Mouse (Mus musculus): ENCODE data around the gene Sox6. TPM values are rescaled to one million over a fixed set of nuclear protein-coding genes. Genes with fewer than 3 reads are reported as not detected.

The Sox6 gene
- total and polyA plus RNA-seq, 3 experiments, result 0.09 to 1.3 (median 0.90) TPM

DNA sequence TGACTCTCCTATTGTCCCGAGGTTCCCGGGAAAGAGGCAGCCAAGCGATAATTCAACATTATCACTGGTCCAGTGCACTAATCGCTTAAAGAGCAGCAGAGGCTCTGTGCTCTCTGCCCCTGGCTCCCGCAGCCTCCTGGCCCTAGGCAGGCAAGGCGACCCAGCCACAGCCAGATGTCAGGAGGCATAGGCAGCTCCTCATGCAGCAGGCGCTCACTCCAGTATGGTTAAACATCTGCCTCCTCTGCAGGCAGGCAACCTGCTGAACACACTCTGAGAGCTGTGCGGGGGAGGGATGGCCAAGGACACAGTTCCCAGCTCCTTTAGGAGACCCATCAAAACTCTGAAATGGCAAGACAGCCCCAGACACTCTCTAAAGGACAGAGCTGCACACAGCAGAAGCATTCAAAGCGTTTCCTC lies 469.8 kb downstream of the Sox6 start:
- in situ Hi-C loops (cut with MboI; ENCODE audit: low pct_ligation_motif_present, low pct_unique_long_range_greater_than_20kb, low sequenced_read_pairs), result no loop called here
- TF ChIP-seq MYC (IDR thresholded peaks at IDR 0.05; ENCODE audit: low read depth, low read length), result no peak
- no peak for TF ChIP-seq NRF1 (IDR thresholded peaks at IDR 0.05; ENCODE audit: low read depth, low read length)
- no peak for TF ChIP-seq MEF2A (IDR thresholded peaks at IDR 0.05; ENCODE audit: borderline replicate concordance, low read depth, low read length)
- no peaks in the 10 kb centered on the region for H3K36me3 ChIP-seq (replicated peaks in 1 of 2; ENCODE audit: control insufficient read depth in 1 of 2, insufficient read depth in 1 of 2, low read length in 1 of 2)
- H3K79me2 ChIP-seq (replicated peaks; ENCODE audit: control insufficient read depth, extremely low read depth, insufficient read depth, poor library complexity, severe bottlenecking), result no peaks in the 10 kb centered on the region
- H3K4me3 ChIP-seq (replicated peaks in 1 of 3; ENCODE audit: low read depth in 2 of 3, low read length in 2 of 3, poor library complexity in 1 of 3), result no peak overlapping the region
- no peak for DNase-seq (ENCODE audit: extremely low read depth)
- H3K9me3 ChIP-seq (replicated peaks; ENCODE audit: low read length), result no peaks in the 10 kb centered on the region
- H3K27me3 ChIP-seq (replicated peaks), result no peaks in the 10 kb centered on the region
- peaks cover 0 to 2% of the 10 kb centered on the region in 2 experiments; a peak in 1 of 4 replicates for H3K4me1 ChIP-seq (ENCODE audit: control insufficient read depth in 1 of 2, insufficient read depth in 2 of 2)
- dilution Hi-C loops (cut with MboI; ENCODE audit: extremely low pct_ligation_motif_present, extremely low pct_unique_long_range_greater_than_20kb, low sequenced_read_pairs), result no loop called here
- H3K27ac ChIP-seq (ENCODE audit: insufficient read depth, low read depth), result no peak overlapping the region
- no peak overlapping the region for H3K4me2 ChIP-seq (ENCODE audit: insufficient read depth, low read depth, poor library complexity, severe bottlenecking)
- H3K9ac ChIP-seq (ENCODE audit: insufficient read depth, low read depth), result no peak overlapping the region

- Histone ChIP-seq H3K9ac (ENCODE audit: insufficient read depth, low read depth) (no peak overlapping the region), H3K4me3 (replicated peaks in 1 of 3; ENCODE audit: low read depth in 2 of 3, low read length in 2 of 3, poor library complexity in 1 of 3) (no peak overlapping the region), H3K4me1 (ENCODE audit: control insufficient read depth in 1 of 2, insufficient read depth in 2 of 2) (peaks cover 0 to 7% of the 10 kb centered on the region in 2 experiments; a peak in 2 of 4 replicates), H3K27me3 (replicated peaks) (no peaks in the 10 kb centered on the region), H3K79me2 (replicated peaks; ENCODE audit: control insufficient read depth, extremely low read depth, insufficient read depth, poor library complexity, severe bottlenecking) (no peaks in the 10 kb centered on the region), H3K27ac (ENCODE audit: insufficient read depth, low read depth) (no peak overlapping the region), H3K4me2 (ENCODE audit: insufficient read depth, low read depth, poor library complexity, severe bottlenecking) (no peak overlapping the region), H3K9me3 (replicated peaks; ENCODE audit: low read length) (no peaks in the 10 kb centered on the region), H3K36me3 (replicated peaks in 1 of 2; ENCODE audit: control insufficient read depth in 1 of 2, insufficient read depth in 1 of 2, low read length in 1 of 2) (no peaks in the 10 kb centered on the region)
- dilution Hi-C loops (cut with MboI; ENCODE audit: extremely low pct_ligation_motif_present, extremely low pct_unique_long_range_greater_than_20kb, low sequenced_read_pairs), result no loop called here
- TF ChIP-seq PAX5 (IDR thresholded peaks at IDR 0.05; ENCODE audit: low read length) (no peak), E2F4 (IDR thresholded peaks at IDR 0.05; ENCODE audit: insufficient replicate concordance, low read depth, low read length) (no peak), KAT2A (IDR thresholded peaks at IDR 0.05; ENCODE audit: insufficient replicate concordance, low read length) (no peak), JUN (IDR thresholded peaks at IDR 0.05; ENCODE audit: insufficient read depth, low read depth, low read length) (no peak), TCF12 (IDR thresholded peaks at IDR 0.05; ENCODE audit: low read depth, low read length) (no peak), NRF1 (IDR thresholded peaks at IDR 0.05; ENCODE audit: low read depth, low read length) (no peak), SMC3 (IDR thresholded peaks at IDR 0.05; ENCODE audit: low read depth, low read length) (no peak), RAD21 (IDR thresholded peaks at IDR 0.05; ENCODE audit: low read depth, low read length) (no peak), CTCF (conservative IDR thresholded peaks at IDR 0.05 in 1 of 2, IDR thresholded peaks at IDR 0.05 in 1 of 2; ENCODE audit: low read depth in 2 of 2, low read length in 2 of 2) (no peak)
- in situ Hi-C loops (cut with MboI; ENCODE audit: low pct_ligation_motif_present, low pct_unique_long_range_greater_than_20kb, low sequenced_read_pairs), result no loop called here
- DNase-seq (ENCODE audit: extremely low read depth), result no peak
Observed at GRCm38 (mm10) chr7:115568301-115568700, 470.3 kb downstream of the Sox6 start.

- no peak for DNase-seq (ENCODE audit: extremely low read depth)
- H3K4me1 ChIP-seq (ENCODE audit: control insufficient read depth in 1 of 2, insufficient read depth in 2 of 2), result peaks cover 0 to 14% of the 10 kb centered on the region in 2 experiments; a peak in 2 of 4 replicates
- dilution Hi-C loops (cut with MboI; ENCODE audit: extremely low pct_ligation_motif_present, extremely low pct_unique_long_range_greater_than_20kb, low sequenced_read_pairs) (no loop called here), in situ Hi-C loops (cut with MboI; ENCODE audit: low pct_ligation_motif_present, low pct_unique_long_range_greater_than_20kb, low sequenced_read_pairs) (no loop called here)
- no peaks in the 10 kb centered on the region for H3K9me3 ChIP-seq (replicated peaks; ENCODE audit: low read length)
- H3K4me2 ChIP-seq (ENCODE audit: insufficient read depth, low read depth, poor library complexity, severe bottlenecking), result no peak overlapping the region
- H3K27ac ChIP-seq (ENCODE audit: insufficient read depth, low read depth), result no peak overlapping the region
- no peak overlapping the region for H3K9ac ChIP-seq (ENCODE audit: insufficient read depth, low read depth)
- H3K27me3 ChIP-seq (replicated peaks), result no peaks in the 10 kb centered on the region
- TF ChIP-seq NRF1 (IDR thresholded peaks at IDR 0.05; ENCODE audit: low read depth, low read length) (no peak), POLR2A (IDR thresholded peaks at IDR 0.05; ENCODE audit: low read depth, low read length) (no peak), MAFK (IDR thresholded peaks at IDR 0.05; ENCODE audit: insufficient replicate concordance, low read length) (no peak), ZC3H11A (IDR thresholded peaks at IDR 0.05; ENCODE audit: low read depth, low read length) (no peak), HCFC1 (IDR thresholded peaks at IDR 0.05; ENCODE audit: low read depth, low read length) (no peak), CTCF (conservative IDR thresholded peaks at IDR 0.05 in 1 of 2, IDR thresholded peaks at IDR 0.05 in 1 of 2; ENCODE audit: low read depth in 2 of 2, low read length in 2 of 2) (no peak), ETS1 (conservative IDR thresholded peaks at IDR 0.05; ENCODE audit: low read depth, low read length) (no peak), RAD21 (IDR thresholded peaks at IDR 0.05; ENCODE audit: low read depth, low read length) (no peak), IRF4 (IDR thresholded peaks at IDR 0.05; ENCODE audit: low read depth, low read length) (no peak), MAX (IDR thresholded peaks at IDR 0.05; ENCODE audit: low read length) (no peak), ELF1 (IDR thresholded peaks at IDR 0.05; ENCODE audit: low read depth, low read length) (no peak), MEF2A (IDR thresholded peaks at IDR 0.05; ENCODE audit: borderline replicate concordance, low read depth, low read length) (no peak), ZNF384 (IDR thresholded peaks at IDR 0.05; ENCODE audit: low read depth, low read length) (no peak), SMC3 (IDR thresholded peaks at IDR 0.05; ENCODE audit: low read depth, low read length) (no peak), TCF12 (IDR thresholded peaks at IDR 0.05; ENCODE audit: low read depth, low read length) (no peak), USF1 (IDR thresholded peaks at IDR 0.05; ENCODE audit: low read depth, low read length) (no peak)
- H3K36me3 ChIP-seq (replicated peaks in 1 of 2; ENCODE audit: control insufficient read depth in 1 of 2, insufficient read depth in 1 of 2, low read length in 1 of 2), result no peaks in the 10 kb centered on the region
- H3K4me3 ChIP-seq (replicated peaks in 1 of 3; ENCODE audit: low read depth in 2 of 3, low read length in 2 of 3, poor library complexity in 1 of 3), result no peak overlapping the region
- H3K79me2 ChIP-seq (replicated peaks; ENCODE audit: control insufficient read depth, extremely low read depth, insufficient read depth, poor library complexity, severe bottlenecking), result no peaks in the 10 kb centered on the region
Observed at GRCm38 (mm10) chr7:115566818-115567217, 471.8 kb downstream of the Sox6 start.
